In genomic region chr6:120635391-120636028, GRCm38 (mm10) we compare ENCODE assay signal across 35 mouse cellular contexts. TPM values are rescaled to one million over a fixed set of nuclear protein-coding genes. Genes with fewer than 3 reads are reported as not detected.
DNase-seq lines count a peak whose midpoint lies in the region; ATAC-seq and TF ChIP-seq lines count a peak whose summit lies in the region.
"Had no signal": no experiment of that assay in that cellular context is flagged by ENCODE, and none has a peak within 500 bp of the region (broad histone marks: within the 10 kb centered on the region; RNA-seq: fewer than 3 reads in every experiment).

No protein-coding gene starts in this region.

- peak; percentile 49; the same call in 1 of the 2 replicates for ATAC-seq in kidney, embryonic 15.5 days (replicated peaks; ENCODE audit: low FRiP score)
- ATAC-seq in lung, postnatal 0 days, result peak; percentile 85
- ATAC-seq in cerebellum, adult (ENCODE audit: insufficient number of reproducible peaks, low FRiP score, low TSS enrichment), result no peak
- ATAC-seq in heart, embryonic 12.5 days (ENCODE audit: insufficient number of reproducible peaks, low FRiP score), result no peak
- ATAC-seq: CD4-positive, CD25-positive, alpha-beta regulatory T cell, adult 4 months; forebrain, embryonic 15.5 days; inflammation-experienced regulatory T-cells, adult 6 months had no signal

- H3K4me3 ChIP-seq in kidney, embryonic 15.5 days (replicated peaks), result no peak overlapping the region
- H3K4me3 ChIP-seq in bone marrow, adult 2 months (replicated peaks; ENCODE audit: control insufficient read depth, low read depth, low read length), result no peak overlapping the region
- H3K4me3 ChIP-seq in lung, postnatal 0 days (ENCODE audit: low read depth, low read length), result no peak overlapping the region
- no peak overlapping the region for H3K4me3 ChIP-seq in heart, embryonic 12.5 days
- H3K4me3 ChIP-seq: embryonic facial prominence, embryonic 12.5 days; forebrain, embryonic 10.5 days; forebrain, embryonic 15.5 days; gastrocnemius, adult 2 months; heart, adult 2 months; heart, embryonic 13.5 days; hindbrain, embryonic 10.5 days; hindbrain, embryonic 15.5 days; left cerebral cortex, adult 2 months; liver, embryonic 13.5 days; lung, embryonic 15.5 days; megakaryocyte, embryonic 14.5 days; midbrain, embryonic 12.5 days; myocyte; neural tube, embryonic 12.5 days had no signal

- TF ChIP-seq EP300 in lung, postnatal 0 days (IDR thresholded peaks at IDR 0.05), result peak; percentile 96

- TF ChIP-seq POLR2A in bone marrow, adult 2 months (IDR thresholded peaks at IDR 0.05; ENCODE audit: borderline replicate concordance, control insufficient read depth, low read depth, low read length), result no peak

- no peak overlapping the region for H3K27ac ChIP-seq in kidney, embryonic 15.5 days
- peak overlapping the region; percentile 58; the same call in 1 of the 2 replicates for H3K27ac ChIP-seq in bone marrow, adult 2 months (ENCODE audit: control insufficient read depth, insufficient read depth, low read depth, low read length, poor library complexity)
- peak overlapping the region; percentile 54 for H3K27ac ChIP-seq in lung, postnatal 0 days (ENCODE audit: low read length)
- no peak overlapping the region for H3K27ac ChIP-seq in heart, embryonic 12.5 days (ENCODE audit: poor library complexity, severe bottlenecking)
- H3K27ac ChIP-seq: embryonic facial prominence, embryonic 12.5 days; forebrain, embryonic 10.5 days; forebrain, embryonic 15.5 days; gastrocnemius, adult 2 months; heart, adult 2 months; heart, embryonic 13.5 days; hindbrain, embryonic 10.5 days; hindbrain, embryonic 15.5 days; left cerebral cortex, adult 2 months; liver, embryonic 13.5 days; lung, embryonic 15.5 days; midbrain, embryonic 12.5 days; neural tube, embryonic 12.5 days had no signal

- TF ChIP-seq CTCF in bone marrow, adult 2 months (IDR thresholded peaks at IDR 0.05; ENCODE audit: control insufficient read depth, insufficient read depth, low read length), result no peak
- TF ChIP-seq CTCF in lung, postnatal 0 days (IDR thresholded peaks at IDR 0.05), result no peak

- 74% methylated on average over 8 of the region's 8 CpGs for WGBS in kidney, embryonic 15.5 days
- WGBS in bone marrow, adult 2 months, result 64% methylated on average over 8 of the region's 8 CpGs
- 64% methylated on average over 8 of the region's 8 CpGs for WGBS in lung, postnatal 0 days
- WGBS in heart, embryonic 12.5 days, result 82% methylated on average over 8 of the region's 8 CpGs

- no peak overlapping the region for H3K4me2 ChIP-seq in kidney, embryonic 15.5 days
- no peak overlapping the region for H3K4me2 ChIP-seq in lung, postnatal 0 days (replicated peaks; ENCODE audit: low read depth, low read length)
- no peak overlapping the region for H3K4me2 ChIP-seq in heart, embryonic 12.5 days
- H3K4me2 ChIP-seq: embryonic facial prominence, embryonic 12.5 days; forebrain, embryonic 15.5 days; heart, embryonic 13.5 days; hindbrain, embryonic 15.5 days; liver, embryonic 13.5 days; lung, embryonic 15.5 days; midbrain, embryonic 12.5 days; neural tube, embryonic 12.5 days had no signal

- H3K36me3 ChIP-seq in kidney, embryonic 15.5 days, result no peaks in the 10 kb centered on the region
- H3K36me3 ChIP-seq in lung, postnatal 0 days (ENCODE audit: insufficient read depth, low read length), result no peaks in the 10 kb centered on the region
- H3K36me3 ChIP-seq in heart, embryonic 12.5 days, result no peaks in the 10 kb centered on the region
- H3K36me3 ChIP-seq: embryonic facial prominence, embryonic 12.5 days; forebrain, embryonic 10.5 days; forebrain, embryonic 15.5 days; heart, embryonic 13.5 days; hindbrain, embryonic 10.5 days; hindbrain, embryonic 15.5 days; liver, embryonic 13.5 days; lung, embryonic 15.5 days; midbrain, embryonic 12.5 days; neural tube, embryonic 12.5 days had no signal

- H3K4me1 ChIP-seq in kidney, embryonic 15.5 days, result 0 out of 2 replicates have a peak, but pooled peaks cover 6% of the 10 kb centered on the region
- no peaks in the 10 kb centered on the region; the same call in 1 of the 2 replicates for H3K4me1 ChIP-seq in bone marrow, adult 2 months (ENCODE audit: control insufficient read depth, insufficient read depth, low read length)
- H3K4me1 ChIP-seq in lung, postnatal 0 days (ENCODE audit: insufficient read depth, low read depth, low read length), result no peaks in the 10 kb centered on the region
- H3K4me1 ChIP-seq in heart, embryonic 12.5 days (replicated peaks), result no peaks in the 10 kb centered on the region
- H3K4me1 ChIP-seq: embryonic facial prominence, embryonic 12.5 days; forebrain, embryonic 15.5 days; heart, embryonic 13.5 days; hindbrain, embryonic 10.5 days; hindbrain, embryonic 15.5 days; liver, embryonic 13.5 days; lung, embryonic 15.5 days; megakaryocyte, embryonic 14.5 days; midbrain, embryonic 12.5 days; neural tube, embryonic 12.5 days had no signal

- no peak for DNase-seq in kidney, adult 11 months
- peak; percentile 83 for DNase-seq in lung, postnatal 0 days (ENCODE audit: low spot score)
- peak; percentile 9 to 47 for DNase-seq in lung, postnatal 4 days
- DNase-seq in spleen, adult 12 weeks (ENCODE audit: low spot score), result no peak
- DNase-seq: cerebellum, adult 11 months; cerebellum, adult 9-10 months; cerebellum, postnatal 36 days; embryo, embryonic 11 days; gastrocnemius, adult 2 months; gastrocnemius, postnatal 36 days; heart, adult 2 months; heart, postnatal 10 days; kidney, adult 18-20 months; kidney, postnatal 10 days; left cerebral cortex, postnatal 4 days; liver, embryonic 13.5 days; right cerebral cortex, adult 18-20 months had no signal

- no peaks in the 10 kb centered on the region for H3K27me3 ChIP-seq in kidney, embryonic 15.5 days
- no peaks in the 10 kb centered on the region for H3K27me3 ChIP-seq in lung, postnatal 0 days (replicated peaks; ENCODE audit: insufficient read depth, low read length)
- no peaks in the 10 kb centered on the region for H3K27me3 ChIP-seq in heart, embryonic 12.5 days (replicated peaks)
- H3K27me3 ChIP-seq: embryonic facial prominence, embryonic 12.5 days; forebrain, embryonic 15.5 days; heart, embryonic 13.5 days; hindbrain, embryonic 15.5 days; liver, embryonic 13.5 days; lung, embryonic 15.5 days; midbrain, embryonic 12.5 days; neural tube, embryonic 12.5 days had no signal

- no peak overlapping the region for H3K9ac ChIP-seq in kidney, embryonic 15.5 days
- no peak overlapping the region for H3K9ac ChIP-seq in lung, postnatal 0 days (replicated peaks; ENCODE audit: low read depth)
- no peak overlapping the region for H3K9ac ChIP-seq in heart, embryonic 12.5 days
- H3K9ac ChIP-seq: embryonic facial prominence, embryonic 12.5 days; forebrain, embryonic 15.5 days; heart, embryonic 13.5 days; hindbrain, embryonic 15.5 days; liver, embryonic 13.5 days; lung, embryonic 15.5 days; midbrain, embryonic 12.5 days; neural tube, embryonic 12.5 days had no signal

- H3K9me3 ChIP-seq in kidney, embryonic 15.5 days (replicated peaks), result no peaks in the 10 kb centered on the region
- no peaks in the 10 kb centered on the region for H3K9me3 ChIP-seq in lung, postnatal 0 days (ENCODE audit: low read length)
- no peaks in the 10 kb centered on the region; the same call in 1 of the 2 replicates for H3K9me3 ChIP-seq in heart, embryonic 12.5 days (replicated peaks)
- H3K9me3 ChIP-seq: embryonic facial prominence, embryonic 12.5 days; forebrain, embryonic 10.5 days; forebrain, embryonic 15.5 days; heart, embryonic 13.5 days; hindbrain, embryonic 10.5 days; hindbrain, embryonic 15.5 days; liver, embryonic 13.5 days; lung, embryonic 15.5 days; megakaryocyte, embryonic 14.5 days; midbrain, embryonic 12.5 days; neural tube, embryonic 12.5 days had no signal

RNA-seq across cellular contexts. Expression of gene Cecr2, which starts 30.7 kb away (rescaled TPM):
- polyA plus RNA-seq in kidney, embryonic 15.5 days (2015; fragmentation: Nextera tagmentation; extraction: Ambion mirVana), result 5.9 and 6.7 TPM in 2 replicates
- polyA plus RNA-seq in bone marrow, adult 2 months (2011; ENCODE audit: insufficient read depth, insufficient read length, low replicate concordance, missing spikeins), result 28.7 and 49.8 TPM in 2 replicates
- 3.4 and 3.9 TPM in 2 replicates for polyA plus RNA-seq in lung, postnatal 0 days (2015; fragmentation: Nextera tagmentation; extraction: Ambion mirVana)
- 1.4 and 1.9 TPM in 2 replicates for polyA plus RNA-seq in heart, embryonic 12.5 days (2016; fragmentation: Nextera tagmentation; extraction: Ambion mirVana)

Comparison
In these comparisons a context has a peak if more than half of its experiments do, and no peak if none do; other contexts are left out.
1. ATAC-seq: peak in kidney, embryonic 15.5 days (single experiment) and lung, postnatal 0 days (single experiment); none in cerebellum, adult (single experiment) and heart, embryonic 12.5 days (single experiment).
2. H3K27ac ChIP-seq: peak in bone marrow, adult 2 months (single experiment) and lung, postnatal 0 days (single experiment); none in kidney, embryonic 15.5 days (single experiment) and heart, embryonic 12.5 days (single experiment).
3. DNase-seq: peak in lung, postnatal 0 days (single experiment) and lung, postnatal 4 days (2 of 2); none in kidney, adult 11 months (single experiment) and spleen, adult 12 weeks (single experiment).